Mouse (Mus musculus) lung, postnatal 0 days (tissue): ENCODE data around the gene Erbb2.

Source experiments
- CTCF ChIP-seq: IDR thresholded peaks from 2 replicates; pipeline ENCODE4 v1.5.1; 2016; ENCODE audit warnings: antibody characterized with exemption, mild to moderate bottlenecking
- EP300 ChIP-seq: IDR thresholded peaks from 2 replicates; pipeline ENCODE4 v1.6.1; 2016; ENCODE audit warnings: antibody characterized with exemption, mild to moderate bottlenecking, control low read depth

DNA sequence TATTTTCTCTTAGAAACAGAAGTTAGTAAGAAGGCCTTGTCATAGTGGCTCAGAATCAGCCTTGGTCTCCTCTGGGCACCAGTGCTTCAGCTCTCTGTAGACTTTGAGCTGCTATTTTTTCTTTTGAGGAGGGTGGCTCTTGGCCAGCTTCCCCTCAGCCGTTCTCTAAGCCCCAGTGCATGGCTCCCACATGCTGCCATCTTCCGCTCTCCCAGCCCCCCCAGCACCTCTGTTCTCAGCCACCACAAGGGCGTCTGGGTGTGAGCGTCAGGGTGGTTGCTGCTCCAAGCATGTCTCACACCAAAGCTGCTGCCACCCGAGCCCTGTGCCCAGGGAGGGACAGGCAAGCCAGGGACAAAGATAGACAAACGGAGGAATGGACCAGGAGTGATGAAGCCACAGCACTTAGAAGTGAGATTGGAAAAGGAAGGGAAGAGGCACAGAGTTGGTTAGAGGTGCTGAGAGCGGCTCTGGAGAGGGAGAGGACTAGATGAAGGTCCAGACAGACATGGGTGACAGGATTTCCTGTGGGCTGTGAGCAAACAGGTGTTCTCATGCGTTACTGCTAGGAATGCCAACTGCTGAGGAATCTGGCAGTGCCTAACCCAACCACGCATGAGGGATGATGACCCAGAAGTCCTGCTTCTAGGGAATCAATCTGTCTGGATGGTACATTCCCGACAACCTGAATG, 45.0 kb upstream of the Erbb2 start:
- TF ChIP-seq EP300: no peak
- no peak for TF ChIP-seq CTCF
